16 mouse cellular contexts compared by ENCODE assay signal in the genomic region with DNA sequence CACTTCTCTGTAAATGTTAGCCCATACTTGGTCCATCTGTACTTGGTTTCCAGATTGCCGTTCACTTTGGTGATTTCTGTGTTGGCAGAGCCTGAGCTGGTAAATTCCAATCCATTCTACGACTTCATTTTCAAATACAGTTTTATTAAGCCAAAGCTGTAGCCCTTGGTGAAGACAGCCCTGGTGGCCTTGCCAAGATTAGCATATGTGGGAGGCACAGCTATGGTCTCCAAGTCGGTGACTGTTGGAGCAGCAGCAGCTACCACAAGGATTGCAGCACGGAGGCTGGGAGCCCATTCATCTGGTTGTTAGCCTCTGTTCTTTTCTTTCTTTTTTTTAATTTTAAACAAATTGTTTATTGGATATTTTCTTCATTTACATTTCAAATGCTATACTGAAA.
"Had no signal": no experiment of that assay in that cellular context is flagged by ENCODE, and none has a peak within 500 bp of the region (broad histone marks: within the 10 kb centered on the region; RNA-seq: fewer than 3 reads in every experiment).

No protein-coding gene starts in this region.

- H3K36me3 ChIP-seq: liver, embryonic 13.5 days; midbrain, embryonic 15.5 days; neural tube, embryonic 13.5 days had no signal

- H3K4me1 ChIP-seq: liver, embryonic 13.5 days; midbrain, embryonic 15.5 days; neural tube, embryonic 13.5 days had no signal

- H3K4me3 ChIP-seq: liver, embryonic 13.5 days; midbrain, embryonic 15.5 days; myocyte; neural tube, embryonic 13.5 days had no signal

- H3K9ac ChIP-seq: liver, embryonic 13.5 days; midbrain, embryonic 15.5 days; neural tube, embryonic 13.5 days had no signal

- ATAC-seq: inflammation-experienced regulatory T-cells, adult 6 months; intestine, embryonic 16.5 days; midbrain, embryonic 15.5 days had no signal

- H3K4me2 ChIP-seq: liver, embryonic 13.5 days; midbrain, embryonic 11.5 days; midbrain, embryonic 15.5 days; neural tube, embryonic 13.5 days had no signal

- DNase-seq: kidney, adult 18-20 months; kidney, adult 9 months; kidney, postnatal 25 days; liver, embryonic 13.5 days; lung, adult 2 months; lung, postnatal 14 days; lung, postnatal 4 days; retina, postnatal 1 day; thymus, postnatal 25 days had no signal

- H3K27ac ChIP-seq: liver, embryonic 13.5 days; midbrain, embryonic 15.5 days; neural tube, embryonic 13.5 days; stomach, postnatal 0 days had no signal

- H3K9me3 ChIP-seq: liver, embryonic 13.5 days; midbrain, embryonic 15.5 days; neural tube, embryonic 13.5 days had no signal

- H3K27me3 ChIP-seq: liver, embryonic 13.5 days; midbrain, embryonic 15.5 days; neural tube, embryonic 13.5 days had no signal
